Mouse (Mus musculus): ENCODE data around the gene Sin3a.

Sin3a gene

GRCm38 (mm10) chr9:57137246-57137645, 65.4 kb downstream of the Sin3a start:
- no peak for DNase-seq (ENCODE audit: low spot score in 2 of 2)

DNA sequence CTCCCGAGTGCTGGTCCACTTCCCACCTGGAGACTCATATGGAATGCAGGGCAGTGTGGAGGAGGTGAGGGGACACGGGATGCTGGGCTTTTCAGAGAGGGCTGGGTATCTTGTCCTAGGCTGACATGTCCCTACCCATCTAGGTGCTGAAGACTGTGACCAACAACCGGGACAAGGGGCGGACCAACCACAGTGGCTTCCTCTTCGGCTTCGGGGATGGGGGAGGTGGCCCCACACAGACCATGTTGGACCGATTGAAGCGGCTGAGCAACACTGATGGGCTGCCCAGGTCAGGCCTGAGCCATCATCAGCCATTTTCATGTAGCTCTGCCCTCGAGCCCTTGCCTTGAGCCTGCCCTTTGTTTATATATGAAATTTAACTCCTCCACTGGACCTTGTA, 65.9 kb downstream of the Sin3a start:
- DNase-seq (ENCODE audit: low spot score in 2 of 2): no peak

DNA sequence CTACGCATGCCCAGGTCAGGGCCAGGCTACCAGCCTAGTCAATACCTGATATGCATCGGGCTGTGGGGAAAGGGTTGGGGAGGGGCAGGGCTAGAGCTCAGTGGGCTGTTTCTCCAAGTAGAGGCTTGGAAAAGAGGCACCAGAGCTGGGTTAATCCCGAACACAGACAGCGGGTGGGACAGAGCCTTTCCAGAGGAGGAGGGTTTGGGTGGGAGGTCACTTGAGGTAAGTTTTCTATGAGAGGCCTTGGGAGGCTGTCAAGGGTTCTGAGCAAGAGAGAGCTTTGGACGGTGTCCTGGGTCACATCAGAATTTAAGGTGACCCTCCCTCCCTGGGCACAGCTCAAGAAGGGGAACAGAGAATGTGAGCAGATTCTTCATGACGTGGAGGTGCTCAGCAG, 66.7 kb downstream of the Sin3a start:
- DNase-seq (ENCODE audit: low spot score in 2 of 2): no peak

GRCm38 (mm10) chr9:57139110-57139509, 67.3 kb downstream of the Sin3a start:
- no peak for DNase-seq (ENCODE audit: low spot score in 2 of 2)

- DNase-seq (ENCODE audit: low spot score in 2 of 2): no peak
Measured at GRCm38 (mm10) chr9:57139571-57139970, 67.7 kb downstream of the Sin3a start.

- no peak for DNase-seq (ENCODE audit: low spot score in 2 of 2)
Measured at GRCm38 (mm10) chr9:57141417-57142353, 69.8 kb downstream of the Sin3a start.

- DNase-seq (ENCODE audit: low spot score in 2 of 2): no peak
Measured at GRCm38 (mm10) chr9:57143212-57143611, 71.4 kb downstream of the Sin3a start.

- DNase-seq (ENCODE audit: low spot score in 2 of 2): no peak
Measured at GRCm38 (mm10) chr9:57144830-57145229, 73.0 kb downstream of the Sin3a start.

DNA sequence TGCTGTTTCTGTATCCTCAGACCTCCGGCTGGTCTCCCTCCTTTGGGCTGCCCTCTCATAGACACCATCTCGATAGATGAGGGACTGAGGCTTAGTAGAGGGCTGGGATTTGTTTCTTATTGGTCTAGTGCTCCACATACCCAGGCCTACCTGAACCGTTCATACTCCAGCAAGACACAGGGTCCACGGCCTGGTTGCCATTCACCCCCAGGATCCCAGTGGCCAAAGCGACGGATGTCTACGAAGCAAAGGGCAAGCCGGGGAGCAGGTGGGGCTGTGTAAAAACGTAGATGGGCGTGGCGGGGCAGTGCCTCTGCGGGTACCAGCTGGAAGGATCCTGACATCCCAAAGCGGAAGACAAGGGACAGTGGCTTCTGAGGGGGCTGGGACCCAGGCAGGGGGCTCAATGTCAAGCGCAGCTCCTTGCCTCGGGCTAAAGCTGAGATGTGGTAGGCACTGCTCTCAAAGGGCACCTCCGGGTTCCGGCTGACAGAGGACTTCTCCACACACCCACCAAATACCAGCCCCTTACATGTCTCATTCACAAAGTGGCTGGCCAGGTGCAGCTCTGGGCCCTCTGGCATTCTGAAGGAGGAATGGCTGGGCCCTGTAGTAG, 74.7 kb downstream of the Sin3a start:
- no peak for DNase-seq (ENCODE audit: low spot score in 2 of 2)

GRCm38 (mm10) chr9:57147205-57148143, 75.6 kb downstream of the Sin3a start:
- no peak for DNase-seq (ENCODE audit: low spot score in 2 of 2)

- peak; percentile 79 to 81 for DNase-seq (ENCODE audit: low spot score in 2 of 2)
Measured at GRCm38 (mm10) chr9:57148144-57148878, 76.5 kb downstream of the Sin3a start, which contains the start of gene Neil1. TSS of gene Neil1 (minus strand) at chr9:57148305.

GRCm38 (mm10) chr9:57149021-57149420, 77.2 kb downstream of the Sin3a start:
- no peak for DNase-seq (ENCODE audit: low spot score in 2 of 2)

- DNase-seq (ENCODE audit: low spot score in 2 of 2): no peak
Measured at GRCm38 (mm10) chr9:57150192-57150591, 78.4 kb downstream of the Sin3a start.

GRCm38 (mm10) chr9:57152331-57152730, 80.5 kb downstream of the Sin3a start:
- no peak for DNase-seq (ENCODE audit: low spot score in 2 of 2)

GRCm38 (mm10) chr9:57156383-57156782, 84.5 kb downstream of the Sin3a start:
- no peak for DNase-seq (ENCODE audit: low spot score in 2 of 2)

GRCm38 (mm10) chr9:57156823-57157222, 85.0 kb downstream of the Sin3a start:
- DNase-seq (ENCODE audit: low spot score in 2 of 2): no peak

- no peak for DNase-seq (ENCODE audit: low spot score in 2 of 2)
Measured at GRCm38 (mm10) chr9:57157499-57157898, 85.7 kb downstream of the Sin3a start.

DNA sequence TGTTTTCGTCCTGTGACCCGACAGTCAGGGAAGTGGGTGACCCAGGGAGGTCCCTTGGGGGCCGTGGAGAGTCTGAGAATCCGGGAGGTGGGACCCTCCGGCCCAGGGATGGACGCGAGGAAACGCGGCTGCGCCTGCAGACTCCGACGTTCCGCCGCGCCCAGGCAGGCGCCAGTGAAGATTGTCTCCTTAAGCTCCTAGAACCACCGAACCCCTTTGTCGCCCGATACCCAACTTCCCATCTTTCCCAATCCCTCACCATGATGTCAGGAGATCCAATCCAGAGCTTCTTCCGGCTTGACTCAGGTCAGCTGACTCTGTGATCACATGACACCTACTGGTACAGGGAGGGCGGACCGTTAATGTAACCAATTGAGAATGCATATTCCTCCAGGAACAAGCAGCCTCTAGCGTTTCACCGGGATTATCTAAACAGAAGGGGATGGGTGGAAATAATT, 86.2 kb downstream of the Sin3a start, which contains the start of gene Commd4:
TSS of gene Commd4 (minus strand) at position 319 of the 458 bp plus-strand sequence.
- peak; percentile 74 to 85 for DNase-seq (ENCODE audit: low spot score in 2 of 2)

DNA sequence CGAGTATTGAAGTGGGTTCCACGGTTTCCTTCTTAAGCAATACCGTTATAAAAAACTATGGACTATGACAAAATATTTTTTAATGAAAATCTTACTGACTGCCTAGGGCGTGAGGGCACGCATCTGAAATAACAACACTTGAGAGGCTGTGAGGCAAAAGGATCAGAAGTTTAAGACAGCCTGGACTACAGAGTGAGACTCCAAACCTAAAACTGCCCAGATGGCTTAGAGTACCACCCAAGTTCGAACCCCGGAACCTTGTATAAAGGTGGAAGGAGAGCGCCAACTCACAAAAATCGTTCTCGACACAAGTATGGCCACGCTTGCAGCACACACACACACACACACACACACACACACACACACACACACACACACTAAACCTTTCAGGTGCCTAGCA, 86.7 kb downstream of the Sin3a start:
- DNase-seq (ENCODE audit: low spot score in 2 of 2): no peak

- no peak for DNase-seq (ENCODE audit: low spot score in 2 of 2)
Measured at GRCm38 (mm10) chr9:57162496-57162895, 90.7 kb downstream of the Sin3a start.

DNA sequence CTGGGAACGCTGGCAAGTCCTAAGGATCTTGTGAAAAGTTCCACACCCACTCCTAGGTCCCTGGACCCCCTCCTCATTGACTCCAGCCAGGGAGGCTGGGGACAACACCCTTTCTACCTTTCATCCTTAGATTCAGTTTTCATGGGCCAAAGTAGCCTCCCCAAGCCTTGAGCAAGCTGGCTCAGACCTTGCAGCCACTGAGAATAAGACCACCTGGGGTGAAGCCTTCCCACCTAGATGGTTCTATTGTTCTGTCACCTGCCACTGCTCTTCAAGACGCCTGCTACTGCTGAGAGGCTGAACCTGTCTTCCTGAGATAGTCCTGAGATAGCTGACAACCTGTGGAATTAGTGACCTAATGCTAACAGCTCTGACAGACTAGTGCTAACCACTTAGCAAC, 91.3 kb downstream of the Sin3a start:
- DNase-seq (ENCODE audit: low spot score in 2 of 2): no peak

All from frontal cortex, postnatal 25 days (tissue).